Mouse (Mus musculus) hindbrain, embryonic 16.5 days (tissue): ENCODE data around the gene Psmd5. TPM values are rescaled to one million over a fixed set of nuclear protein-coding genes. Genes with fewer than 3 reads are reported as not detected.
A peak's percentile ranks its signal among the peaks of the same experiment; 100 is the strongest.

ENCODE experiments used
- ATAC-seq: fragments of 200-750 bp; cut with Nextera tagmentation; 2 replicates; pipeline ENCODE4 v1.8.0; 2017; ENCODE audit warnings: moderate TSS enrichment, moderate library complexity
- H3K27ac ChIP-seq: fragments of 300-500 bp; sonication (generic); 2 replicates; pipeline ENCODE4 v1.5.1; 2014; ENCODE audit warnings: low read depth, mild to moderate bottlenecking, control low read depth, low read length, moderate library complexity
- H3K27me3 ChIP-seq: fragments of 300-500 bp; sonication (generic); replicated peaks from 2 replicates; pipeline ENCODE4 v1.6.1; 2014; ENCODE audit warnings: low read length; ENCODE audit not compliant: control insufficient read depth, insufficient read depth
- H3K36me3 ChIP-seq: fragments of 300-500 bp; sonication (generic); 2 replicates; pipeline ENCODE4 v1.6.1; 2014; ENCODE audit warnings: mild to moderate bottlenecking, low read length, moderate library complexity, mixed read lengths; ENCODE audit not compliant: control insufficient read depth, insufficient read depth
- H3K4me1 ChIP-seq: fragments of 300-500 bp; sonication (generic); 2 replicates; pipeline ENCODE4 v1.6.1; 2014; ENCODE audit warnings: low read depth, low read length; ENCODE audit not compliant: control insufficient read depth, insufficient read depth
- H3K4me2 ChIP-seq: fragments of 300-500 bp; sonication (generic); 2 replicates; pipeline ENCODE4 v1.6.1; 2014; ENCODE audit warnings: mild to moderate bottlenecking, low read length, control low read depth, moderate library complexity
- H3K4me3 ChIP-seq: fragments of 300-500 bp; sonication (generic); 2 replicates; pipeline ENCODE4 v1.5.1; 2014; ENCODE audit warnings: mild to moderate bottlenecking, low read length, control low read depth, moderate library complexity
- H3K9ac ChIP-seq: fragments of 300-500 bp; sonication (generic); 2 replicates; pipeline ENCODE4 v1.6.1; 2014; ENCODE audit warnings: low read depth, mild to moderate bottlenecking, control low read depth, low read length, moderate library complexity
- H3K9me3 ChIP-seq: fragments of 300-500 bp; sonication (generic); 2 replicates; pipeline ENCODE4 v1.6.1; 2014; ENCODE audit warnings: mild to moderate bottlenecking, low read length, moderate library complexity; ENCODE audit not compliant: control insufficient read depth
- WGBS: fragments of 180-500 bp; shearing (Covaris S2); extraction: QIAGEN DNeasy Blood & Tissue Kit; methylation state at CpG from one replicate; pipeline ENCODE4 v1.1.7; 2014; 5-methylcytosine and 5-hydroxymethylcytosine counted together
- polyA plus RNA-seq: library from polyadenylated mRNA; unstranded; fragments of >200 nt; fragmentation: Nextera tagmentation; extraction: Ambion mirVana; gene quantifications from 2 replicates; pipeline ENCODE4 v1.2.1, GENCODE M21; 2015

The Psmd5 gene
- polyA plus RNA-seq, 1 experiment from 2014 or later = 96.8 TPM

DNA sequence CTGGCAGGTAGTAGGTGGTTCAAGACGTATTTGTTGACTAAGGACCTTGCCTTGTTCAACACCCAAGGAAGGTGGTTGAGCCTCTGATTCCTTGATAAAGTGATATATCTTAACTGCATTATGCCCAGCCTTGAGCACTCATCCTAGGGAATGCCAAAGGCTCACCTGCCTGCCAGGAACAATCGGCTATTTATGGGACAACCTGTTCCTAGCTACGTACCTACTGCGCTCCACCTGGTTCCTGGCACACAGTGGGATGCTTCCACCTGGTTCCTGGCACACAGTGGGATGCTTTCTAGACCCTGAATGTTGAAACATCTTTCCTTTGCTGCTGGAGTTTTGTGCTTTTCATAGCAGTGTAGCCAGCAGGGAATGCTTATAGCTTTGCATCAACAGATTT lies 35.0 kb upstream of the Psmd5 start:
- no peaks in the 10 kb centered on the region for H3K36me3 ChIP-seq
- peaks cover 16% of the 10 kb centered on the region for H3K4me1 ChIP-seq
- H3K9me3 ChIP-seq = no peaks in the 10 kb centered on the region
- no peak overlapping the region for H3K4me2 ChIP-seq
- no peak overlapping the region for H3K27ac ChIP-seq
- H3K9ac ChIP-seq = no peak overlapping the region
- WGBS = 89% methylated on average over 4 of the region's 4 CpGs
- peaks cover 8% of the 10 kb centered on the region for H3K27me3 ChIP-seq
- no peak overlapping the region for H3K4me3 ChIP-seq
- ATAC-seq = no peak

DNA sequence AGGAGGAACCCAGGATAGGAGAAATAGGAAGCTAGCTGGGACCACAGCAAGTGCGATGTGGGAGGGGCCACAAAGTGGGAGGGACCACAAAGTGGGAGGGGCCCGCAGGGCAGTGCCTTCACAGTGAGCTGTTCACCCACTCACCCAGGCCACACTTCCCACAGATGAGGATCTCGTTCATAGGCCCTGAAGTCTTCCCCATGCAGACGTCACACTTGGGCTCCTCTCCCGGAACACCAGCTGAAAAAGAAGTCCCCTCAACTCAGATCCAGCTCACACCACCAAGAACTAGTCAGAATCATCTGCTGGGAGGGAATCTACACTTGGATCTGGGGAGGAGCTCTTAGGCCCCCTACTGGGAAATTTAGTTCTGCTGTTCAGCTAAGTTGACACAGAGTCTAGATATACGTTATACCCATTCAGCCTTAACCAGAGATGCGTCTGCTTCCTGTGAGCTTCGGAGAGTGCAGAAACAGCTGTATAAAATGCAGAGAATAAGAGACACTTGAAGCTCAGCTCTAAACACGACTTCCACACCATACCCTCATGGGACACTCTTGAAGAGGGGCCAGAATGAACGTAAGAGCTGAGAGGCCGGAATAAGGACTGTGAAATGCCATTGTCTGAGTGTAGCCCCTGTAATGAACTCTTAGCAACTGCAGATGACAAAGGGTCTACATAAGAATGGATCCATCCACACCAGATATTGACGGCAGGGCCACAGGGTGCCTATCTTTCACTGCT lies 32.3 kb upstream of the Psmd5 start:
- Histone ChIP-seq H3K36me3 (no peaks in the 10 kb centered on the region), H3K27ac (no peak overlapping the region), H3K27me3 (no peaks in the 10 kb centered on the region; the same call in 1 of the 2 replicates), H3K9ac (no peak overlapping the region), H3K9me3 (no peaks in the 10 kb centered on the region), H3K4me1 (peaks cover 8% of the 10 kb centered on the region), H3K4me3 (no peak overlapping the region), H3K4me2 (no peak overlapping the region)
- no peak for ATAC-seq
- WGBS = 37% methylated on average over 12 of the region's 12 CpGs

DNA sequence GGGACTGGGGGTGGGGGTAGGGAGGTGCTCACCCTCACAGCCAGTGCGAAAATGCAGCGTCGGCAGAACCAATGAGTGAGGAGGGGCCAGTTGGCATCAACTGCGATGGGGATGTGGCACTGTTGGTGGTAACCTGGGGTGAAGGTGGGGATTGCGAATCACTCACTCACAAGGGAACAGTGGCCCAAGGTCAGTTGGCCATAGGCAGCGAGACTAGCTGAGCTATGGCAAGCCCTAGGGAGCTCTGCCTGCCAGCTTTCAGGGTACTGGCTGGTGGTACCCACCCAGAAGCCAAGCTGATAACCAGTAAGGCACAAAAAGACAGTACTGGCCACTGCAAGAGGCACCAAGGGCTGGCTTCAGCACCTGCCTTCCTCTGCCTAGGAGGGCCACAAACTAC lies 31.7 kb upstream of the Psmd5 start:
- Histone ChIP-seq H3K9ac (no peak overlapping the region), H3K36me3 (no peaks in the 10 kb centered on the region), H3K27ac (no peak overlapping the region), H3K27me3 (no peaks in the 10 kb centered on the region), H3K4me1 (peaks cover 8% of the 10 kb centered on the region), H3K4me3 (no peak overlapping the region), H3K9me3 (no peaks in the 10 kb centered on the region), H3K4me2 (no peak overlapping the region)
- ATAC-seq = no peak
- WGBS = 70% methylated on average over 6 of the region's 6 CpGs

DNA sequence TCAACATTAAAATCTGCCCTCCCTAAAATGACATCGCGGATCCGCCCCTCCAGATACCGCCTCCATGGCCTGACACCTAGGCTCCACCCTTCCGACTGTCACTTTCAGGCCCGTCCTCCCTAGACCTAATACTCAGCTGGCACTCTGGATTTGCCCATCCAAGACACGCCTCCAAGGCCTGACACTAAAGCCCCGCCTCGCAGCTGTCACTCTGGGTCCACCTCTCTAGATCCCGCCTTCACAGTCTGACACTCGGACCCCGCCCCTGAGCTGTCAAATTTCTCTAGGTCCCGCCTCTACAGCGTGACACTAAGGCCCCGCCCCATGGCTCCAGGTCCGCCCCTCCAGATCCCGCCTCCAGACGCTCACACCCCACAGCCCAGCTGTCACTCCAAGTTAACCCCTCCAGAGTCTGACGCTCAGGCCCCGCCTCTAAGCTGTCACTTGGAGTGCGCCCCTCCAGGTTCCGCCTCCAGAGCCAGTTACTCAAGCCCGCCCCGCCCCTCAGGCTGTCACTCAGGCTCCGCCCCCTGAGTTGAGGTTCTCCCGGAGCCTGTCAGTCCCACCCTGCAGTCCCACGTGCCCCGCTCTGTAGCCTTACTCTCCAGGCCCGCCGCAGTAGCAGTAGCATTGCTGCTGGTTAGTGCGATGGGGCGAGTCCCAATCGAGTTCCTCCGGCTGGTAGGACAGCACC lies 30.2 kb upstream of the Psmd5 start:
- Histone ChIP-seq H3K36me3 (no peaks in the 10 kb centered on the region), H3K27ac (peak overlapping the region; percentile 87), H3K4me3 (peak overlapping the region; percentile 45), H3K4me1 (peaks cover 8% of the 10 kb centered on the region), H3K4me2 (peak overlapping the region; percentile 61), H3K9ac (peak overlapping the region; percentile 60), H3K9me3 (no peaks in the 10 kb centered on the region), H3K27me3 (no peaks in the 10 kb centered on the region)
- under 1% methylated on average over 34 of the region's 34 CpGs for WGBS
- ATAC-seq = peak; percentile 97

DNA sequence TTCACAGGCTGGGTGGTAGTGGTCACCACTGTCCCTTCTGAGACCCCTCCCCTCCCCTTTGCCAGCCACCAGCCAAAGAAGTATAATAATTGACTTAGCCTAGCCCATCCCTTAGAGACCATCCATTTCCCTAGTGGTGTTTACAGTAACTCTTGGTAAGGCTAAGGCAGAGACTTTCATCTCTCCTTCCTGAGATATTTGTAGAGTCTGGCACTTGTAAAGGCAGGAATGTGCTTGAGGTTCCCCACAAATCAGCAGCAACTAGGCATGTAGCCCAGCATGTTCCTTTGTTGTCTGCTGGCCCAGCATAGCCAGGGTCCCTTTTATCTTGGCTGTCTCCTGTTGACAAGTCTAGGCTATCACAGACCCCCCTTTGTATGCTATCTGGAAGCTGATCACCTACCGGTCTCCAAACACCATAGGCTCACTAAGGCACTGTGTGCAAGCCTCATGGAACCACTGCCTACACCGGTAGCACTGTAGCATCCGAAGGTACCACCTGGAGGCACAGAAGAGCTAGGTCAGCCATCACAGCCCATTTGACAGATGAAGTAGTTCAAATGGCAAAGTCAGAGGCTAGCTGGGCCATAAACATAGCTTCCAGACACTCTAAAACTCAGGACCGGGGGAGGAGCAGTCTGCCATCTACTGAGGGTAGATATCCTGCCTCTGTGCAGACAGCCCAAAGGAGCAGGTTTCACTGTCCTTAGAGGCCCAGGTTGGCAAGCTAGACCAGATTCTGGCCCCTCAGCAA lies 29.1 kb upstream of the Psmd5 start:
- Histone ChIP-seq H3K4me3 (no peak overlapping the region), H3K27ac (peak overlapping the region; percentile 87), H3K27me3 (no peaks in the 10 kb centered on the region), H3K36me3 (no peaks in the 10 kb centered on the region), H3K4me1 (peaks cover 8% of the 10 kb centered on the region), H3K9ac (no peak overlapping the region; the same call in 1 of the 2 replicates), H3K4me2 (peak overlapping the region; percentile 61), H3K9me3 (no peaks in the 10 kb centered on the region)
- WGBS = 80% methylated on average over 4 of the region's 4 CpGs
- ATAC-seq = no peak

DNA sequence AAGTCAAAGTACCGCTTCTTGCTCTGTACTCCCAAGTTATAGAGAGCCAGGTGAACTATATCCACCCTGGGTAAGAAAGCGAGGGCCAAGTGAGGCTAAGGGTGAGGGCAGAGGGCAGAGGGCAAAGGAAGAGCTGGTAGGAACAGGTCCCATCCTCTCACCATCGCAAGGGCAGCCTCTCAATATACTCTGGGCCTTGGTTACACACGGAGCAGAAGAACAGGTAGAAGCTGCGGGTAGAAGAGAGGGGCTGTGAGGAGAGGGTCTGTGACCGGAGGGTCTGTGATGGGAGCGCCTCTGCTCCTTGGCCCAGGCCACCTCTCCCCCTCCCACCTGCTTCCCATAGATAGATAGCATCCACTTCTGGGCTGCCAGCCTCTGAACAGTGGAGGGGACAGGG lies 28.4 kb upstream of the Psmd5 start:
- Histone ChIP-seq H3K9me3 (no peaks in the 10 kb centered on the region), H3K36me3 (no peaks in the 10 kb centered on the region), H3K4me3 (no peak overlapping the region), H3K27ac (no peak overlapping the region), H3K27me3 (no peaks in the 10 kb centered on the region), H3K4me1 (peaks cover 8% of the 10 kb centered on the region), H3K9ac (no peak overlapping the region), H3K4me2 (no peak overlapping the region)
- WGBS = 93% methylated on average over 7 of the region's 7 CpGs
- no peak for ATAC-seq

DNA sequence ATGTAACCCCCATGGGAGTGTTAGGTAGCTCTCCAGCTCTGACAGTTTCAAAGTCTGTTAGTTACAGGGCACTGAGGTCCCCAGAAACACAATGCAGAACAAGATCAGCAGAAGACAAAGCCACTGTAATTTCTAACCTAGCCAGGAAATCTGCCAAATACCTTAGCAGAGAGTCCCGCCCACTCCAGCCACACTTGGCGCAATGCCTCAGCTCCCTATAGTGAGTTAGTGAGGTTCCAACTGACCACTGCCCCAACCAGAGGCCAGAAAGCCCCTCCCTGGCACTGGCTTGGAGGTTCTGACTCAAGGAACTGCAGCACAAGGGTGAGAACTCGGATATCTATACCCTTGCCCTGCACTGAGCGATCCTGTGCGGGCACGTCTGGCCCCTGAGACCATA lies 28.0 kb upstream of the Psmd5 start:
- Histone ChIP-seq H3K4me3 (no peak overlapping the region), H3K9ac (no peak overlapping the region), H3K36me3 (no peaks in the 10 kb centered on the region), H3K27me3 (no peaks in the 10 kb centered on the region), H3K4me2 (no peak overlapping the region), H3K27ac (no peak overlapping the region), H3K9me3 (no peaks in the 10 kb centered on the region), H3K4me1 (peaks cover 8% of the 10 kb centered on the region)
- 86% methylated on average over 6 of the region's 6 CpGs for WGBS
- no peak for ATAC-seq

DNA sequence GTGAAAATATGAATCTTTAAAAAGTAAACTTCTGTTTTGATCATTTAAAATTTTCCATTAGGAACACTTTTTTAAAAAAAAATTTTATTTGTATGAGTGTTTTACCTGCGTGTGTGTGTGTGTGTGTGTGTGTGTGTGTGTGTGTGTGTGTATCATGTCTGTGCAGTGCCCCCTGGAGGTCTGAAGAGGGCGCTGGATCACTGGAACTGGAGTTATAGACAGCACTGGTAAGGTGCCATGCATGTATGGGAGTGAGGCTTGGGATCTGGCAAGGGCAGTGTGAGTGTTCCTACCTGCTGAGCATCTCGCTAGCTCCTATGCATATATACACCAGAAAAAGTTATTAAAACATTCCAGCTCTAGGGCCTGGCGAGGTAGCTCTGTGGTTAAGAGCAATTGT lies 27.0 kb upstream of the Psmd5 start:
- H3K27me3 ChIP-seq = no peaks in the 10 kb centered on the region
- H3K9ac ChIP-seq = no peak overlapping the region
- H3K27ac ChIP-seq = no peak overlapping the region
- no peak overlapping the region for H3K4me3 ChIP-seq
- peaks cover 8% of the 10 kb centered on the region for H3K4me1 ChIP-seq
- H3K9me3 ChIP-seq = no peaks in the 10 kb centered on the region
- H3K4me2 ChIP-seq = no peak overlapping the region
- H3K36me3 ChIP-seq = no peaks in the 10 kb centered on the region
- WGBS = 82% methylated on average over 4 of the region's 4 CpGs
- no peak for ATAC-seq

DNA sequence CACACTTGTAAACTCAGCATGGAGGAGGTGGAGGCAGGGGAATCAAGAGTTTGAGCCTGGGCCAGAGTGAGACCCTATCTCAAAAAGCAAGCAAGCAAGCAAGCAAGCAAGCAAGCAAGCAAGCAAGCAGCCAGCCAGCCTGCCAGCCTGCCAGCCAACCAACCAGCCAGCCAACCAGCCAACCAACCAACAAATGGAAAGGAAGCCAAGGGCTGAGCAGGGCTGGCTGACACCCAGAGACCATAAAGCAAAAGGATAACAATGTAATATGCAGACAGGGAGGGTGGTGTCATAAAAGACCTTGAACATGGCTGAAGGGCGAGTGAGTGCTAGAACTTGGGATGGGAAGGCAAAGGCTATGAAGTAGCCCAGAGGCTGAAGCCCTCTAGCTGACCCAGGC lies 25.6 kb upstream of the Psmd5 start:
- no peaks in the 10 kb centered on the region for H3K36me3 ChIP-seq

More for the DNA sequence above, 25.6 kb upstream of the Psmd5 start:
- ATAC-seq = no peak
- no peak overlapping the region for H3K4me3 ChIP-seq
- 84% methylated on average over 1 of the region's 1 CpGs for WGBS
- H3K4me1 ChIP-seq = peaks cover 8% of the 10 kb centered on the region
- no peak overlapping the region for H3K27ac ChIP-seq
- H3K27me3 ChIP-seq = no peaks in the 10 kb centered on the region
- H3K9me3 ChIP-seq = no peaks in the 10 kb centered on the region
- no peak overlapping the region for H3K4me2 ChIP-seq
- H3K9ac ChIP-seq = no peak overlapping the region
